Mouse (Mus musculus) kidney, adult 2 months (tissue): Measurements from ENCODE around the gene Tnfsf11.

Source experiments
- CTCF ChIP-seq: fragments of 200-500 bp; conservative IDR thresholded peaks from 2 replicates; pipeline ENCODE4 v1.5.1; 2011; ENCODE audit warnings: low read depth, mild to moderate bottlenecking, control low read depth, low read length, moderate library complexity, mixed read lengths; ENCODE audit not compliant: insufficient read depth, insufficient read length
- POLR2A ChIP-seq: fragments of 200-500 bp; IDR thresholded peaks from one replicate; pipeline ENCODE4 v1.6.1; 2011; ENCODE audit warnings: low read depth, low read length, control low read depth

GRCm38 (mm10) chr14:78287906-78288800, 19.7 kb downstream of the Tnfsf11 start:
- TF ChIP-seq CTCF: peak; percentile 54
- no peak for TF ChIP-seq POLR2A
